Mouse (Mus musculus) ES-E14 (cell line): ENCODE measurements around the gene Tpgs1. TPM values are rescaled to one million over a fixed set of nuclear protein-coding genes. Genes with fewer than 3 reads are reported as not detected.
A peak's percentile ranks its signal among the peaks of the same experiment; 100 is the strongest.

ENCODE experiments used
- DNase-seq: peaks from one replicate; pipeline ENCODE4 v3.0.0-alpha.2; 2013; ENCODE audit warnings: low read depth, low spot score
- H3K27ac ChIP-seq: 2 replicates; pipeline ENCODE4 v1.5.1; 2012; ENCODE audit warnings: low read depth, mild to moderate bottlenecking, low read length, moderate library complexity, mixed read lengths; ENCODE audit not compliant: poor library complexity, insufficient read depth, severe bottlenecking
- H3K36me3 ChIP-seq: 2 replicates; pipeline ENCODE4 v1.6.1; 2012; ENCODE audit warnings: mild to moderate bottlenecking, low read length, moderate library complexity, mixed read lengths; ENCODE audit not compliant: control insufficient read depth, poor library complexity, insufficient read depth, severe bottlenecking
- H3K4me1 ChIP-seq, 2 experiments: fragments of 150-350 bp in 1 of 2; sonication (generic) in 1 of 2; 2 replicates each; pipeline ENCODE4 v1.6.1; 2012; ENCODE audit warnings: low read length in 2 of 2, mild to moderate bottlenecking in 1 of 2, mixed read lengths in 1 of 2; ENCODE audit not compliant: control insufficient read depth in 2 of 2, insufficient read depth in 2 of 2, poor library complexity in 1 of 2
- H3K4me3 ChIP-seq, 2 experiments: fragments of 150-350 bp in 1 of 2; sonication (generic) in 1 of 2; 2 replicates each; pipeline ENCODE4 v1.5.1; 2012; ENCODE audit warnings: low read length in 2 of 2, low read depth in 1 of 2, mild to moderate bottlenecking in 1 of 2, mixed read lengths in 1 of 2; ENCODE audit not compliant: insufficient read depth in 1 of 2, poor library complexity in 1 of 2, severe bottlenecking in 1 of 2
- H3K9ac ChIP-seq: 2 replicates; pipeline ENCODE4 v1.6.1; 2012; ENCODE audit warnings: low read depth, mild to moderate bottlenecking, low read length, mixed read lengths; ENCODE audit not compliant: poor library complexity, insufficient read depth, severe bottlenecking
- H3K9me3 ChIP-seq: fragments of 150-350 bp; sonication (generic); 2 replicates; pipeline ENCODE4 v1.6.1; 2012; ENCODE audit warnings: low read depth, mild to moderate bottlenecking, low read length; ENCODE audit not compliant: control insufficient read depth, insufficient read depth
- CHD2 ChIP-seq: IDR thresholded peaks from 2 replicates; pipeline ENCODE4 v1.6.1; 2014; ENCODE audit warnings: mild to moderate bottlenecking, low read depth, low read length, inconsistent platforms
- HCFC1 ChIP-seq: IDR thresholded peaks from 2 replicates; pipeline ENCODE4 v1.6.1; 2012; ENCODE audit warnings: low read length, inconsistent platforms, borderline replicate concordance; ENCODE audit not compliant: insufficient read depth
- MAFK ChIP-seq: IDR thresholded peaks from 2 replicates; pipeline ENCODE4 v1.6.1; 2014; ENCODE audit warnings: mild to moderate bottlenecking, low read depth, low read length, inconsistent platforms; ENCODE audit not compliant: insufficient read depth
- ZC3H11A ChIP-seq: IDR thresholded peaks from 2 replicates; pipeline ENCODE4 v1.6.1; 2012; ENCODE audit warnings: low read depth, mild to moderate bottlenecking, inconsistent platforms, low read length, borderline replicate concordance
- ZNF384 ChIP-seq: IDR thresholded peaks from 2 replicates; pipeline ENCODE4 v1.6.1; 2012; ENCODE audit warnings: low read depth, low read length, inconsistent platforms
- in situ Hi-C, 2 experiments: fragments of 600-800 bp; cut with MboI; formaldehyde crosslinking; loops; one replicate each; pipeline ENCODE4 v1.15.1; 2025; ENCODE audit warnings: low sequenced_read_pairs in 2 of 2, inconsistent platforms in 1 of 2; ENCODE audit not compliant: unreplicated experiment in 2 of 2
- total RNA-seq: library from RNA; depleted of rRNA; stranded (reverse); fragments of 300-350 nt; gene quantifications from 2 replicates; pipeline ENCODE4 v1.2.3, GENCODE M21; 2012

The Tpgs1 gene
- total RNA-seq, 1 experiment = 29.9 TPM

- Histone ChIP-seq H3K9ac (peak within 1 kb of the TSS; percentile 13; the same call in 1 of the 2 replicates), H3K9me3 (no peaks in the 10 kb centered on the region), H3K4me3 (peak within 1 kb of the TSS; percentile 43 to 54), H3K36me3 (no peaks in the 10 kb centered on the region), H3K4me1 (peaks cover 4 to 25% of the 10 kb centered on the region in 2 experiments; a peak in 3 of 4 replicates), H3K27ac (peak within 1 kb of the TSS; percentile 10; the same call in 1 of the 2 replicates)
- peak; percentile 87 for DNase-seq
- TF ChIP-seq ZC3H11A (0 out of 2 replicates have a peak, but pooled peaks have one; percentile 29), HCFC1 (peak; percentile 33; the same call in 1 of the 2 replicates), ZNF384 (no peak)
- in situ Hi-C loops = no loop called here
These were observed 5.0 kb upstream of the Tpgs1 start, which contains the start of gene Madcam1 for GRCm38 (mm10) chr10:79664131-79664665. Gene Madcam1, plus strand, starts transcription at chr10:79664559.

DNA sequence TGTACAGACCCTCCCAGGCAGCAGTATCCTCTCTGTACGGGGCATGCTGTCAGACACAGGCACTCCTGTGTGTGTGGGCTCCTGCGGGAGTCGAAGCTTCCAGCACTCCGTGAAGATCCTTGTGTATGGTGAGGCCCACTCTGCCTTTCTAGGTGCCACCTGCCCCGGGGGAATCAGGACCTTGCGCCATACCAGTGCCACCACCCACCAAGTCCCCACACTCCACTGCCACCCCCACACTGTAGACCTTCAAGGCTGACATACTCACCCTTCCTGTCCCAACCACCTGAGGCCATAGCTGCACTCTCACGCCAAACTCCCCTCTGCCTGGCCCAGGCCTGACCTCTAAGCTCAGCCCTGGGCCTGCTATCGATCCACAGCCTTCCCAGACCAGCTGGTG is 4.1 kb upstream of the Tpgs1 start:
- Histone ChIP-seq H3K36me3 (no peaks in the 10 kb centered on the region), H3K4me1 (peaks cover 4 to 25% of the 10 kb centered on the region in 2 experiments; a peak in 3 of 4 replicates), H3K4me3 (peak overlapping the region in 1 of 2 experiments; percentile 43; a peak in 1 of 4 replicates), H3K9me3 (no peaks in the 10 kb centered on the region), H3K9ac (no peak overlapping the region), H3K27ac (no peak overlapping the region)
- DNase-seq = no peak
- no peak for TF ChIP-seq MAFK
- TF ChIP-seq ZC3H11A = no peak
- TF ChIP-seq ZNF384 = no peak
- no peak for TF ChIP-seq CHD2
- no peak for TF ChIP-seq HCFC1
- in situ Hi-C loops = no loop called here

- H3K9me3 ChIP-seq = no peaks in the 10 kb centered on the region
- no peaks in the 10 kb centered on the region for H3K36me3 ChIP-seq
- H3K4me1 ChIP-seq = peaks cover 3 to 18% of the 10 kb centered on the region in 2 experiments; a peak in 3 of 4 replicates
- DNase-seq = no peak
- in situ Hi-C loops = no loop called here
- H3K9ac ChIP-seq = no peak overlapping the region
- TF ChIP-seq ZNF384 = no peak
- TF ChIP-seq ZC3H11A = no peak
- no peak for TF ChIP-seq HCFC1
- no peak for TF ChIP-seq CHD2
- no peak for TF ChIP-seq MAFK
- no peak overlapping the region for H3K4me3 ChIP-seq
- H3K27ac ChIP-seq = no peak overlapping the region
These were observed 2.7 kb upstream of the Tpgs1 start for GRCm38 (mm10) chr10:79666493-79666892.

- Histone ChIP-seq H3K9ac (no peak overlapping the region), H3K9me3 (no peaks in the 10 kb centered on the region), H3K27ac (no peak overlapping the region), H3K4me1 (peaks cover 2 to 24% of the 10 kb centered on the region in 2 experiments; a peak in 3 of 4 replicates), H3K4me3 (no peak overlapping the region), H3K36me3 (no peaks in the 10 kb centered on the region)
- TF ChIP-seq ZC3H11A (no peak), ZNF384 (no peak), CHD2 (no peak), MAFK (no peak), HCFC1 (no peak)
- in situ Hi-C loops = no loop called here
- DNase-seq = no peak
These were observed 1.1 kb upstream of the Tpgs1 start for GRCm38 (mm10) chr10:79668076-79668475.

DNA sequence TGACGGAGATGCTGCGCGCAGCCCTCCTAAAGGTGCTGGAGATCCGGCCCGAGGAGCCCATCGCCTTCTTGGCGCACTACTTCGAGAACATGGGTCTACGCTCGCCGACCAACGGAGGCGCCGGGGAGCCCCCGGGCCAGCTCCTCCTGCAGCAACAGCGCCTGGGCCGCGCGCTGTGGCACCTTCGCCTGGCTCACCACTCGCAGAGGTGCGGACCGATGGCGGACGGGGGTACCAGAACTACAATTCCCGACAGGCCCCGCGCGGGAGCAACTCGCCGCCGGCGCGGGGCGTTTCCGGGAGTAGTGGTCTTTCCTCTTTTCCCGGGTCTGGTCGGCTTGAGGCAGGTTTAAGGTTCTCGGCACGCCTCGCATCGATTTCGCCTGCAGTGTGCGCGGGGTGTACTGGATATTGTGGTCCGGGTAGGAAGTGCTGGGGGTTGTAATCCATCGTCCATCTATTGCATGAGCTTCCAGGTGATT is 448 bp downstream of the Tpgs1 start:
- H3K4me1 ChIP-seq = peaks cover 3 to 22% of the 10 kb centered on the region in 2 experiments; a peak in 3 of 4 replicates
- H3K36me3 ChIP-seq = no peaks in the 10 kb centered on the region
- in situ Hi-C loops = no loop called here
- H3K4me3 ChIP-seq = peak overlapping the region; percentile 79 to 82
- H3K9ac ChIP-seq = peak overlapping the region; percentile 90
- DNase-seq = peak; percentile 77
- peak; percentile 88 for TF ChIP-seq HCFC1
- no peak for TF ChIP-seq CHD2
- H3K9me3 ChIP-seq = no peaks in the 10 kb centered on the region
- peak overlapping the region; percentile 84 for H3K27ac ChIP-seq
